Mouse (Mus musculus): ENCODE data around the gene Pitpnm2.

DNA sequence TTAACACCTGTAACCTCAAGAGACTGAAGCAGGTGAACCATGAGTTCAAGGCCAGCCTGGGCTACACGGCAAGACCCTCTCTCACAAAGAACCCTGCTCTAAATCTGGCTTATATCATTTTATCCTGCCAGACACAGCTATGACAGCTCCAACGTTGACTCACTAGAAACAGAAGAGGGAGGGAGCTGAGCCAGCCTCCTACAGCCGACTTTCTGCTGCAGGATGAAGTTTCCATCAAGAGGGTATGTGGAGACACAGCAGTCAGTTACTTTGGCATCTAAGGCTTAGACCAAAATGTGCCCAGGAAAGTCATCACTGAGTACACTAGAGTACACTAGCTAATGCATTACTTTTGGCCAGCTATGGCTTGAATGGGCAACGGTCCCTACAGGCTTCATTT is 40.7 kb upstream of the Pitpnm2 start:
- TF ChIP-seq CTCF (IDR thresholded peaks at IDR 0.05; ENCODE audit: low read depth, low read length) = no peak
- no peak for TF ChIP-seq POLR2A (IDR thresholded peaks at IDR 0.05; ENCODE audit: extremely low read depth, insufficient read depth, low read length)
